Mouse (Mus musculus): ENCODE data around the gene Nudt9.
"Not testable (repeated sequence)": the region's sequence is repeated elsewhere in the genome, so short reads cannot be mapped to it uniquely, and the experiment has no call there.

Gene Nudt9

DNA sequence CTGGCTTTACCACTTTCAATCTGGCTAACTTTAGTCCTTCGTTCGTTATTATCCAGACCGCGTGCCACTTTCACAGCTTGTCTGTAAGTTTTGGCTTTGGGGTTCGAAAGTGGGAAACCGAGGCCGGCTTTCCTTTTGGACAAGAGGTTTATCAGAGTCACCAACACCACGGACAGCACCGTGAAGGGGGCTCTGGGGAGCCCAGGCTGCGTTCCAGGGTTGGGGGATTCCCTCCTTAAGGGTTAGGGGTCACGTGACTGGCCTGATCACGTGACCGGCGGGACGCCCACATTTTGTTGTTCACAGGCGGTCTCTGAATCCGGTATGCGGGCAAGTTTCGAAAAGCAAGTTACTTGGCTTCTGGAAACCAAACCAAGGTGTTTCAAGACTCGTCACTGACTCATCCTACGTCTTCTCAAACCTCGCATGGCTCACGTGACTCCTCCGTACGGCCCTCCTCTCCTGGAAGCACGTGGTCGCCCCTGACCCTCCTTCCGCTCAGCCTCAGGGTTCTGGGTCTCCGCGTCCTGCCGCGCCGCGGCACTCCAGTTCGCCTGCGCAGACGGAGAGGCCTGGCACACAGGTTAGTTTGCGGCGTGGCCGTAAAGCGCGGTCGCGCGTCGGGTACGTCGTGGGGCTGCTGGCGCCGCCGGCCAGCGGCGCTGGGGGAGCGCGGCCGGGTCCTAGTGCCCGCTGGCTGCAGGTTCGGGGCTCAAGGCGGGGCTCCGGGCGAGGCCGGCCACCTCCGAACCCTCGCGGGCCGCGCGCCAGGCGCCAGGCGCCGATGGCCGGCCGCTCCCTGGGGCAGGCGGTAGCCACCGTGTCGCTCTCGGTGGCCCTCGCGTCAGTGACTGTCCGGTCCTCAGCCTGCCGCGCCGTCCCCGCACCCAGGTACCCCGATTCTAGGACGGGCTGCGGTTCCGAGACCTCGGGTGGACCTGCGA, at the start of gene Nudt9:
Nudt9 (plus strand) TSS at position 51 of the 944 bp plus-strand sequence.
- in situ Hi-C loops (cut with MboI, MseI): no loop called here

DNA sequence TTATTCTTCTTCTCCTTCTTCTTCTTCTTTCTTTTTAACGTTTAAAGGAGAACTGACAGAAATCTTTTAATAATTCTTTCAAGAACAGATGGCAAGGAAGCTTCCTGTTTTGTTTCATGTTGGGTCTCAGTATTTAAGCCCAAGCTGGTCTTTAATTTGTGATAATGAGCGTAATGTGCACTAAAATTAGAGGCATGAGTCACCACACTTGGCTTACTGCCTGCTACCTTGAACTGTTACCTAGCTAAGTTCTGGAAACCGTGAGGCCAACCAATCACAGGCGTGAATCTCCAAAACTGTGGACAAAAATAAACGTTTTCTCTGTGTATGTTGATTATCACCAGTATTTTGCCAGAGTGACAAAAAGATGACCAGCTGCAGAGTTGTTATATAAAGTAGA, 47.4 kb upstream of the Nudt9 start:
- in situ Hi-C loops (cut with MboI, MseI): loop anchor here (10.0 kb wide), 1 partner anchor 56 kb away; no protein-coding TSS in a partner anchor

DNA sequence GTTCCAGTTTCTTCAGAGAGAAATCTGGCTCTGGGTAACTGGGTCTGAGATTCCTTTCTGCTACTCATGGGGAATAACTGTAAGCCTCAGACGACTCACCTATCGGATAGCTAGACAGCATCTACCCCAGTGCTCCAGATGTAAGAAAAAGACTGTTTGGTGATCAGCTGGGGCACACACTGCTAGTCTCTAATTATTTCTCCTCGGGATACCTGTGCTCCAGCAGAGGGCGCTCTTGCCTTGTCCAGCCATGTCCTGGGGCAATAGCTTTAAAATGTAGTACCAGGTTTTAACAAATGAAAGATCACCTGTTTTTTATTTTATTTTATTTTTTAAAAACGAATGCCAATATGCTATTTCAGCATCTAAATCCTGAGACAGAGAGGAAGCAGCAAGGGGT, 46.4 kb upstream of the Nudt9 start:
- in situ Hi-C loops (cut with MboI, MseI): loop anchor here (10.0 kb wide), 1 partner anchor 55 kb away; no protein-coding TSS in a partner anchor

DNA sequence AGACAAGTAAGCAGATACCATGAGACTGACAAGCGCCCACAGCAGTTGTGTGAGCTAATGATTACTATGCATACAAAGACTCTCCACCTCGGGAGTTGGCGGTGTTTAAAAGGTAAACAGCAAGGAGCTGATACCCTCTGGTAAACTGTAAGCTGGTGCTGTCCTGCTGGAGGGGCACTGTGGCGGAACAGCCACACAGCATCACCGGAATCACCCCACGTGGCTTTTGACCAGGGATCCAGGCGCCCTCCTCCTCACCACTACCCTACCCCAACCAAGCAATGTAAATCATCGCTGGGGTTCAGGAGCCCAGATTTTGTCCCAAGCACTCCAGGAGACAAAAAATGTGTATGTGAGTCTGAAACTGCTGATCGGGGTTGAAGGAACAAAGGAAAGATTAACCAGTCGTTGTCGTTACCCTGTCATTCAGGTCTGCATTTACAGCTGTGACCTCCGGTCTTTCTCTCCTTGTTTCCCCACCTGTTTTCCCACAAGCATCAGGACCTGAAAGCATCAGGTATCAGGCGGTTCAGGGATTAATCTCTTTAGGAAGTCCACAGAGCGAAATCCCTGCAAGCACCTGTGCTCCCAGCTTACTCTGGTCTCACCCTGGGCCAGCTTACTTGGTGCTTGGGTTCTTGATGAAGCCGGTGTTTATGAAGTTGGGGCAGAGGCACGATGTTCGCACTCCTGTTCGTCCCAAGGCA, 43.4 kb upstream of the Nudt9 start:
- in situ Hi-C loops (cut with MboI, MseI): no loop called here

DNA sequence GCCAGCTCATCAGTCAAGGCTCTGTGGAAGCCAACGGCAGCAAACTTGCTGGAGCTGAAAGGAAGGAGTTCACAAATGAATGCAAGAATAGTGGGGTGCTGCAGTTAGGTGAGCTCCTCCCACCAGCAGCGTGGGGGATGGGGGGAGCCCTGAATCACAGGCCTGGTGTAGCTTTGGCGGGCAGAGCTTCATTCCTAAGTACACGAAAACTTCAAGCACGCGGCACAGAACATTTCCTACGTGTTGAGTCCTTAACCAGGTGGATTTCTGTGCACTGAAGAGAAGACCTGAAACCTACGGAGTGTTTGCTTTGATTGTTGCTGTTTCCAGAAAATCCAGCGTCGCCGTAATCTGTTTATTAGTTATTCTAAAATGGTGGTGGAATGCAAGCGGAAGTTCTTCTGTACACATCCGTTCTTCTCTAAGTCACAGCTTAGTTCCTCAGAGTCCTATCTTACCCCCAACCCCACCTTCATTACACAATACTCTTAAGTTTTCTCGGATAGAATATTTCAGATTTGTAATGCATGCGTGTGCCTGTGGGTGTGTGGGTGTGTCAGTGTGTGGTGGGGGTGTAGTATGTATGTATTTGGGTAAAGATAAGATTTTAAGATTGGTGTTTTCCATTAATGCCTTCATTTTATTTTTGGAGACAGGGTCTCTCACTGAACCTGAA, 42.7 kb upstream of the Nudt9 start:
- in situ Hi-C loops (cut with MboI, MseI): no loop called here

DNA sequence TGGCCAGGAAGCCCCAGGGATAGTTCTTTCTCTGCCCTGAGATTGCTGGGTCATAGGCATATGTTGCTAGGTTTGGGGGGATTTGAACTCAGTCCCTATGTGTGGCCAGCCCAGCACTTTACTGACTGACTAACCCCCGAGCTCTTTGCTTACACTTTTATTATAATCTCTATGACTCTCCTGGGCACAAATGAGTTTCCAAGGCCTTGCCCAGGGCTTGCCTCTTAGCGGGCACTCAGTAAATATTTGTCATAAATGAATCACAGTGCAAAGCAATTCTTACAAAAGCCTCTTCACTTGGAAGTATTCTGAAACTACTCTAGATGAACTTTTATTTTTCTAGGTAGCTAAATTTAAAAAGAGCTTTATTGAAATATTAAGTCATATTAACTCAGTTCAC, 42.2 kb upstream of the Nudt9 start:
- in situ Hi-C loops (cut with MboI, MseI): no loop called here

DNA sequence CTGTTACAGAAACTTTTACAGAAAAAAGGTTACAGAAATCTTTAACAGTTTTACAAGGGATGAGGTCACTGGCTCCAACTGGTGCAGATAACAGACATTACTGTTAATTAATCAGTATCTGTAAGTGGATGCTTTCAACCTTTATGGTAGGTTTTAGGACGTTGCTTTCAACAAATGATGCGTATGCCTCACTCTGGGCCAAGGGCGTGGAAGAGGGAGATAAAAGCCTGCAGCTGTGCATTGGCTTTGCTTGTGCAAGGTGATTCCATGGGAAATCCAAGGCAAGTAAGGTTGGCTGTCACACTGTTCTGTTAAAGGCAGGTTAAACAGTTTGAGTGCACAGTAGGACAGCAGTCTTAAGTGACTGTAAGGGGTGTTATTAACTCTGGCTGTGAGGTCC, 39.3 kb upstream of the Nudt9 start:
- in situ Hi-C loops (cut with MboI, MseI): no loop called here

DNA sequence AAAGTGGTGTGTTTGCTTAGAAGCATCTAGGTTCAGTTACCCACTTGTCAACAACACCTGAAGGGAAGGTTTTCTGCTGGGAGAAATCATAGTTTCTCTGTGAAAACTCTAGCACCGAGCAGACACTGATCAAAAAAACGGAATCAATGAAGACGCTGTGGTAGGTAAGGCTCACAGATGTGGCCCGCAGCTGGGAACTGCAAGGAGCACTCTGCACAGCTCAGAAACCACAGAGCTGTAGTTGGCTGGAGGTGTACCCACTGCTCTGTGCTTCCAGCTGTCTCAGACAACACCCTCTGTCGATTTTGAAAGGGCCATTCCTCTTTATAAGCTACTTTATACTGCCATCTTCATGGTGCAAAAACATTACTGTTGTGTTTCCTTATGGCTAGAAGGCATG, 38.3 kb upstream of the Nudt9 start:
- in situ Hi-C loops (cut with MboI, MseI): no loop called here

DNA sequence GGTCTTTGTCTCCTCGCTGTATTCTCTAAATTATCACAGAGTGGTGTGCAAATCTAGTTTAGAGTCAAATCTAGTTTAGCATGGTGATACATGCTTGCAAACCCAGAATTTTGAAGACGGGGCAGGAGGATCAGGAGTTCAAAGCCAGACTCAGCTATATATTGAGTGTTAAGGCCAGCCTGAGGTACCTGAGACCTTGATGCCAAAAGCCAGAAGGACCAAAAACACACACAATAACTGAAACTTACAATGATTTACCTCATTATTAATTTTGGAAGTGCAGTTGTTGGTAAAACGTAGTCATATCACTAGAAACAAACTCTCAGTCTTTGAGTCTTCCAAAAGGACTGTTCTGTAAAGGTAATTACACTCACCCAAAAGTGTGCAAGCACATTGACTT, 36.7 kb upstream of the Nudt9 start:
- in situ Hi-C loops (cut with MboI, MseI): no loop called here

DNA sequence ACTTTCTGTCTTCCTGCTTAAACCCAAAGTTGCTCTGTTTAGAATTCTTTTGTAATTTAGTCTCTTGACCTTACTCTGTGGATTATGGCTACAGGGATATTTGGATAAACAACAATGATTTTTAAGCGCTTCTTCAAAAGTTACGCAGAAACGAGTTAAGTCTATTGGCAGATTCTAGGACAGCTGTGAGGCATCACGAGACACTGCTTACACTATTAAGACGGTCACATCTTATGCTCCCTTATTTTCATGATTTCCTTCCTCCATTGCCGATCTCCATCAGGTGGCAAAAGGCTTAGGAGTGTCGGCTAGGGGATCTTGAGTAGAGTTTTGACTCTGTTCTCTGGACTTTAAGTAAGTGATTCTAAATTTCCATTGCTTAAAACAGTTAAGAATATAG, 35.8 kb upstream of the Nudt9 start:
- in situ Hi-C loops (cut with MboI, MseI): no loop called here

DNA sequence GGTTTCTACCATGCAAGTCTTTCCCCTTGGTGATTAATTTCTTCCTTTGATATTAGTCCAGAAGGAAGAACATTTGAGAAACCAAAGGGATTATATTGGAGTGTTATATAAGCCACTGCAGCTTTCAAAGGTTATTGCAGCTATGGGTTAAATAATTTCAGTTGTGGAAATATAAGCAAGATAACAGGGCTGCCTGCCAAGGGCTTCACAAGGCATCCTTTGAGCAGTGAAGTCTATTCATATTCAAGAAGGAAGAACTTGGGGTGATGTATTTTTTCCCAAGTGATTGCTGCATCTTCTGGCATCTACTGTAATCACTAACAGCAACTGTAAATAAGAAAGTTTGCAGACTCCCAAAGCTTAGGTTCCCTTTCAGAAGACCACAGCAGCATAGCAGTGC, 34.7 kb upstream of the Nudt9 start:
- in situ Hi-C loops (cut with MboI, MseI): no loop called here

DNA sequence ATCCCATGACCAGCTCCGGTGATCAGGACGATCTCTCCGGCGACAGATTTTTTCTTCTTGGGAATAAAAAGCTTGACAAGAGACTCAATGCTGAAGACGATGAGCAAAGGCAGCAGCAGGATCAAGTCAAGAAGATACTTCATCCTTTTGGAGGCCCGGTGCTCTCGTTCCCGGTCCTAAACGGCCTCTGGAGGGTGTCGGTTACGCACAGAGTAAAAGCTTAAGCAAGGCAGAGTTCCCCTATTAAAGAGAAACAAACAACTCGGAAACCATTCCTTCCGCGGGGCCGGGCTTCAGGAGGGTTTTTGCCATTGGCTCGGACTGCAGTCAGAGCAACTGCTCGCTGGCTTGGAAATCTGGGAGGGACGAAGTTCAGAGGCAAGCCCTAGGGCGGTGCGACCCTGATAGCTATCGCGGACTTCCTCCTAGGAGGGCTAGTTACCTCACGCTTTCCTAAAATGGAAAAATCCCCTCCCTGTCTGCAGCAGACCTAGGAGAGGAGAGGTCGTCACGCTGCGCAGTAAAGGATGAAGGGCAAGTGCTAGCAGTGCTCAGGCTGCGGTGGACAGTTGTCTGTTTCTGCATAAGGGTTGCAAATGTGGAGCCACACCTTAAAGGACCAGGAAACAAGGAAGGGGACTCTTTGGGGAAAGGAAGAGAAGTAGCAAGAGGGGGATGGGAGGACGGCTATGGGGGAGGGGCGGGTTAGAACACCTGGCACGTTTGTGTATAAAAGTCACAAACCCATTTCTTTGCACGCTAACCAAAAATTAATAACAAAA, 24.3 kb upstream of the Nudt9 start, which contains the start of gene Hsd17b11:
Hsd17b11 (minus strand) TSS at position 323 of the 782 bp plus-strand sequence.
- in situ Hi-C loops (cut with MboI, MseI): no loop called here

DNA sequence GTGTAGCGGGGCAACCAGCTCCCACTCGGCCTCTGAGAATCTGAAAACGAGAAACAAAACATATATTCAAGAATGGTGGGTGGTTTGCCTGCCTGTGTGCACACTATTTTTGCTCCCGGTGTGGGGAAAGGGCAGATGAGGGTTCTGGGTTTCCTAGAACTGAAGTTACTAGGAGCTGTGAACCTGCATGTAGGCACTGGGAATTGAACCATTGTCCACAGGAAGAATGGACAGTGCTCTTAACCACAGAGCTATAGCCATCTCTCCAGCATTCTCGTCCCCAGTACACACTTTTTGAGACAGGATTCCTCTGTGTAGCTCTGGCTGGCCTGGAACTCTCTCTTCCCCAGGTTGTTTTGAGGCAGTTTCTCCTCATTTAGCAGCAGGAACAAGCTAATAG, 23.5 kb upstream of the Nudt9 start:
- in situ Hi-C loops (cut with MboI, MseI): no loop called here

DNA sequence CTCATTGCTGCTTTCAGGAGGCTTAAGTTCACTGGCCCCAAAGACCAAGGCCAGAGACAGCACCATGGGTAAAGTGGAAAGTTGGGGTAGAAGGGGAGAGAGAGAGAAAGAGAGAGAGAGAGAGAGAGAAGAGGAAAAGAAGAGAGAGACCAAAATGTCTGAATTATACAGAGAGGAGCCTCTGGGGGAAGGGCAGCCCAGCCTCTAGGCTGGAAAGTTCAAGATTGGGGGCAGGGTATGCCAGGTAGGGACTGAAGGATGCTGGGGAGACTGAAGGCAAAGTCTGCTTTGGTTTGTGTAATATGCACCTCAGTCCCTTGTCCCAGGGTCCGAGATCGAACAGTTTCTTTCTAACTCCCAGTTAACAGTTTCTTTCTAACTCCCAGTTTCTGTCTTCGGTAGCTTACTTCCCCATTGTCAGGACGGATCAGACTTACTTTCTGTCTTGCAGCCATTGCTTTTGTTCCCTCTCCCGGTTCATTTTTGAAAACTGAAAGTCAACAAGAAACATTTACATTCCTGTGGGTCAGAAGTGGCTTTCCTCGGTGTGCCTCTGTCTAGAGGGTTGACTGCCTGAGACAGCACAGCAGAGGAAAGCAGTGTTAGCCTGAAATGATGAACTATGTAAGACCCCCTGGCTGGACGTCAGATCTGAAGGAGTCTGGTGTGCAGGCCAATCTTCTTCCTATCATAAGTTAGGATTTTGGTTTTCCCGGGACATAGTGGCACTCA, 22.7 kb upstream of the Nudt9 start:
- in situ Hi-C loops (cut with MboI, MseI): no loop called here

DNA sequence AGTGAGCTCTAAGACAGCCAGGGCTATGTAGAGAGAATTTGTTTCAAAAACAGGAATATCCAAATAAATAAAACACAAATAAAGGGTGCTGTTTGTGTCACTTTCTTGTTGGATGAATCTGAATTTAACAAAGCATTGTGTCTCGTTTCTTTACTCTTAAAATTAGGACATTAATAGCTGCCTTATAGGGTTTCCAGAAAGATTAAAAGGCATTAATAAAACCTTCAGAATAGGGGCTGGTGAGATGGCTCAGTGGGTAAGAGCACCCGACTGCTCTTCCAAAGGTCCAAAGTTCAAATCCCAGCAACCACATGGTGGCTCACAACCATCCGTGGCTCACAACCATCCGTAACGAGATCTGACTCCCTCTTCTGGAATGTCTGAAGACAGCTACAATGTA, 21.9 kb upstream of the Nudt9 start:
- in situ Hi-C loops (cut with MboI, MseI): not testable (repeated sequence)

DNA sequence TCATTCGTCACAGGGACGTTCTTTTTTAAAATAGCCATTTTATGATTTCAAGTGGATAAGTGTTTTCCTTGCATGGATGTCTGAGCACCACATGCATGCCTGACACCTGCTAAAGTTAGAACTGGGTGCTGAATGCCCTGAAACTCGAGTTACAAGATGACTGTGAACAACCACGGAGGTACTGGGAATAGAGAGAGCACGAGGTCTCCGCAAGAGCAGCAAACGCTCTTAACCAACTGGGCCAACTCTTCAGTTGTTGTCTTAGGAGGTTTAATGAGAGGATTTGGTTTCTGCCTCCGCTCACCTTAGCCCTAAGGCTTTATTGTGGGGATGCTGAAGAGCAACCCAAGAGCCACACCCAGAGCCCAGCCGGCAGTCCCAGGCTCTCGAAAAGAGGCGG, 21.3 kb upstream of the Nudt9 start:
- in situ Hi-C loops (cut with MboI, MseI): no loop called here

DNA sequence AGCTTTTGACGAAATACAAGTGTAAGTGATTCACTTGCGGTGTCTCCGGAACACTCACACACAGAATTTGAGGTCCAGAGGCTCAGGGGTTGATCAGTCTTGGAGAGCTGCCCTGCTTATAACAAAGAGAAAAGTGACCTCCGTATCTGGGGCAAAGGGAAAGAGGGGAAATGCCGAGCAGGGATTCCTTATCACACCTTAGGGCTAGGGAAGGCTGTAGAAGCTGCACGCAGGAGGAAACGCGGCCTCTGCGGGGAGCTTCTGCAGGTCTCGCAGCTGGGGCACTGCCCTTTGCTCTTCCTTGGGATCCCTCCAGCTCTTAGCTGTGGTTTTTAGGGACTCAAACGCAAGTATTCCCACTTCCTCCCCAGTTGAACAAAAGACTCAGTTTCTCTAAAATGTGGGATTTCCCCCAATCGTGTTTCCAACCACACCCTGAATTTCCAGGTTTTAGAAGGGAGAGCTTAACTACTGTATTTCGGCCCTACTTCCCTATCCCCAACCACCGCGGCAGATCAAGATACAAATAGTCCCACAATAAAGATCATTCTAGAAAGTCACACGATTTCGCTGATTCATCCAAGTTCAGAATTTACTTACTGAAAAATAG, 20.8 kb upstream of the Nudt9 start:
- in situ Hi-C loops (cut with MboI, MseI): no loop called here

DNA sequence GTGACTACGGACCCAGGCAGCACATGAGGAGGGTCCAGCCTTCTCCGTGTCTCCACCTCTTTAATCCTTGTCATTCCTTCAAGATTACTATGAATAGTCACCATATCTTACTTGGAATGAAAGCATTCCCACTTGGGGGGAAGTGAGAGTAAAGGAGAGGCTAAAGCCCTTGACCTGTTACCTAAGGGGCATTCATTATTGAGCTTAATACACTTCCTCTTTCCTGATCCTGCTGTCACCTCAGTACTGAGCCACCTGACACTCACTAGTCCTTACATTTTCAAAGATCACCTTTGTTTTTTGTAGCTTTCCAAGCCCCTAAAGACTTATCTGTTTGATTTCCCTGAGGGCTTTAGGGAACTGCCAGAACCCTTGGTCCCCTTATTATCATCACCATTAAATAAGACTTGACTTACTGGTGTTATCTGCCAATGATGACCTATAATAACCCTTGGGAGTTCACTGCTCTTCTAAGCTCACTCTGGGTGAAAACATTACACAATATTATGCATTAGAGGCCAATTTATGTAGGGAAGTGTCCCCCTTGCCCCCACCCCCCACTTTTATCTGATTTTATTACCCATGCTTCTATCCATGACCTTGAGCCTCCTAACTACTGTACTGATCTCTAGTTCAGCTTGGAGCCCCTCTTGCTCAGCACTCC, 13.5 kb upstream of the Nudt9 start:
- in situ Hi-C loops (cut with MboI, MseI): no loop called here

DNA sequence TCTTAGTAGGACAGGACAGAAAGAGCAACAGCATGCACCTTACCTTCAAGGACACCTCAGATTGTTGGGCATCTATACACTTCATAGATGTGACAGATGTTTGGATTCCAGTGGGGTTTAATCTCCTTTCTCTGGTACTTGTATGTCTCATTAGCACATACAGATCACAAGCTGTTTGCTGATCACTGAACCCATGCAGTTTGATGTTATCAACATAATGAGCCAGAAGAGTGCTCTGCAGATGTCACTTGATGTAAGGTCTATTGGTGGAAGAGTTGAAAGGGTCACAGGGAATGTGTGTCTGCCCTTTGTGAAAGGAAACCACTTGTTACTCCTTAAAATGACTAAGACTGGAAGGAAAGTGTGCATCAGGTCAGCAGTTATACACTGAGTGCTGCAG, 11.0 kb upstream of the Nudt9 start:
- in situ Hi-C loops (cut with MboI, MseI): no loop called here

DNA sequence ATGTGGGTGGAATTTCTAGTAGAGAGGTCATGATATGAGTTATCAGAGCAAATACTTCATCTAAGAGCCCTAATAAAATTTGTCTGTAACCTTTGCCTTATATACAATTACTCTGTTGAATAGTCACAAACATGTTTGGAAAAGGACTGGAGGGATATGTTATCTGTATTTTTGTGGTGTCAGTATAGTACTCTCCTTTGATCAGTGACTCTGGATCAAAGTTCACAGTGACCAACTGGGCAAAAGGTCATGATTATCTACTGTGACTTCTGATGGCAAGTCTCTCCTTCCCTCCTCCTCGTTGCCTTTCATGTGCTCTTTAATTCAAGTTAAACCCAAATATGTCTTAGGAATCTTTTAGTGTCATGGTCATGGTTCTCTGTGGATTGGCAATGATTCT, 10.3 kb upstream of the Nudt9 start:
- in situ Hi-C loops (cut with MboI, MseI): no loop called here

Data from T-helper 2 cell (primary cell).